Mouse (Mus musculus) MEL (cell line): ENCODE measurements around the gene Shroom2.

ENCODE experiments used
- CHD1 ChIP-seq: IDR thresholded peaks from 2 replicates; pipeline ENCODE4 v1.6.1; 2012; ENCODE audit warnings: low read depth, mild to moderate bottlenecking, inconsistent platforms, low read length, improper control_type of control experiment
- CTCF ChIP-seq, 3 experiments: IDR thresholded peaks in 2 of 3; conservative IDR thresholded peaks in 1 of 3; 2 replicates each; pipeline ENCODE4 v1.5.1; 2011 to 2012; ENCODE audit warnings: low read length in 3 of 3, low read depth in 2 of 3, mild to moderate bottlenecking in 2 of 3, improper control_type of control experiment in 1 of 3, inconsistent platforms in 1 of 3, mixed read lengths in 1 of 3, moderate library complexity in 1 of 3; ENCODE audit not compliant: control insufficient read depth in 1 of 3, insufficient read depth in 1 of 3, poor library complexity in 1 of 3, severe bottlenecking in 1 of 3
- ELF1 ChIP-seq: IDR thresholded peaks from 2 replicates; pipeline ENCODE4 v1.6.1; 2014; ENCODE audit warnings: low read depth, mild to moderate bottlenecking, inconsistent platforms, low read length, improper control_type of control experiment, moderate library complexity
- EP300 ChIP-seq, 2 experiments: IDR thresholded peaks; 2 replicates each; pipeline ENCODE4 v1.6.1; 2011; ENCODE audit warnings: improper control_type of control experiment in 2 of 2, low read length in 2 of 2, low read depth in 1 of 2, mild to moderate bottlenecking in 1 of 2
- GATA1 ChIP-seq: IDR thresholded peaks from 2 replicates; pipeline ENCODE4 v1.6.1; 2011; ENCODE audit warnings: low read depth, low read length, improper control_type of control experiment
- KAT2A ChIP-seq: conservative IDR thresholded peaks from 2 replicates; pipeline ENCODE4 v1.6.1; 2012; ENCODE audit warnings: low read depth, low read length, improper control_type of control experiment, inconsistent platforms
- MAFK ChIP-seq: IDR thresholded peaks from 2 replicates; pipeline ENCODE4 v1.6.1; 2011; ENCODE audit warnings: low read depth, mild to moderate bottlenecking, low read length, improper control_type of control experiment, borderline replicate concordance
- MAX ChIP-seq: IDR thresholded peaks from 2 replicates; pipeline ENCODE4 v1.6.1; 2011; ENCODE audit warnings: low read length, improper control_type of control experiment
- POLR2A ChIP-seq, 2 experiments: IDR thresholded peaks; 2 replicates each; pipeline ENCODE4 v1.6.1; 2011 to 2012; ENCODE audit warnings: low read length in 2 of 2, mild to moderate bottlenecking in 2 of 2, control low read depth in 1 of 2, improper control_type of control experiment in 1 of 2, low read depth in 1 of 2, moderate library complexity in 1 of 2; ENCODE audit not compliant: control insufficient read depth in 1 of 2, insufficient read depth in 1 of 2, poor library complexity in 1 of 2
- UBTF ChIP-seq: IDR thresholded peaks from 2 replicates; pipeline ENCODE4 v1.6.1; 2012; ENCODE audit warnings: low read depth, mild to moderate bottlenecking, inconsistent platforms, low read length, improper control_type of control experiment, moderate library complexity, borderline replicate concordance; ENCODE audit not compliant: insufficient read depth

DNA sequence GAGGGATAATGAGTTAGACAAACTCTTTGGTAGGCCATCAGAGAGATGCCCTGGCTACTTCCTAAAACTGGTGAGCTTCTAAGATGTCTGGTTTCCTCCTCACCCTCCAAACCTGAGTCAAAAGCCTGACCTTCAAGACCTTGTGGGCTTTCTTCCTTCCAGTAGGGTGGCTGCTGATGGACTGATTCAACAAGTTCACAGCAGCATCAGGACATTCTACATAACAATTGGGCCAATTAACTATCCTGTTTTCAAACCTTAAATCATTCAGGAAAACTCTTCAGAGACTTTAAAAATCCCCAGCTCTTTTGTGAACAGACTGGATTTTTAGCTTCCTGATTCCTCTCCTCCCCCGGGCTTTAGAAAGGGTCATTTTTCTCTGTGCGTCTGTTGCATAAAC, 116.6 kb downstream of the Shroom2 start:
- TF ChIP-seq CTCF (IDR thresholded peaks at IDR 0.05 in 2 of 3, conservative IDR thresholded peaks at IDR 0.05 in 1 of 3; ENCODE audit: control insufficient read depth in 1 of 3, insufficient read depth in 1 of 3, low read depth in 2 of 3, low read length in 3 of 3, poor library complexity in 1 of 3, severe bottlenecking in 1 of 3) = no peak
- TF ChIP-seq UBTF = no peak
- TF ChIP-seq CHD1 = no peak
- no peak for TF ChIP-seq POLR2A (IDR thresholded peaks at IDR 0.05; ENCODE audit: control insufficient read depth in 1 of 2, insufficient read depth in 1 of 2, low read depth in 1 of 2, low read length in 2 of 2, poor library complexity in 1 of 2)
- no peak for TF ChIP-seq ELF1
- TF ChIP-seq MAFK = no peak
- TF ChIP-seq KAT2A = no peak
- TF ChIP-seq EP300 (IDR thresholded peaks at IDR 0.05; ENCODE audit: low read depth in 1 of 2, low read length in 2 of 2) = no peak
- TF ChIP-seq GATA1 = no peak
- TF ChIP-seq MAX = no peak
